Mouse (Mus musculus) brain, embryonic 14.5 days (tissue): ENCODE results near the gene Acsl6.

Experiments
- CTCF ChIP-seq: fragments of 200-500 bp; IDR thresholded peaks from 2 replicates; pipeline ENCODE4 v1.5.1; 2012; ENCODE audit warnings: inconsistent platforms, mild to moderate bottlenecking, moderate library complexity, borderline replicate concordance; ENCODE audit not compliant: insufficient read depth, insufficient read length; ENCODE audit errors: extremely low read depth
- POLR2A ChIP-seq: fragments of 200-500 bp; IDR thresholded peaks from 2 replicates; pipeline ENCODE4 v1.6.1; 2012; ENCODE audit warnings: mild to moderate bottlenecking, inconsistent platforms, borderline replicate concordance; ENCODE audit not compliant: poor library complexity, insufficient read depth, insufficient read length, severe bottlenecking; ENCODE audit errors: extremely low read depth

GRCm38 (mm10) chr11:54336165-54336707, 32.6 kb downstream of the Acsl6 start:
- no peak for TF ChIP-seq POLR2A
- TF ChIP-seq CTCF, result no peak
